Mouse (Mus musculus) intestine, postnatal 0 days (tissue): ENCODE data around the gene Adam1b. TPM values are rescaled to one million over a fixed set of nuclear protein-coding genes. Genes with fewer than 3 reads are reported as not detected.
"Not testable (repeated sequence)": the region's sequence is repeated elsewhere in the genome, so short reads cannot be mapped to it uniquely, and the experiment has no call there.

ENCODE experiments used
- ATAC-seq: fragments of 200-750 bp; cut with Nextera tagmentation; 2 replicates; pipeline ENCODE4 v1.8.0; 2017; ENCODE audit warnings: mild to moderate bottlenecking, moderate TSS enrichment, moderate library complexity
- H3K27ac ChIP-seq: fragments of 300-500 bp; sonication (generic); 2 replicates; pipeline ENCODE4 v1.5.1; 2014; ENCODE audit warnings: mild to moderate bottlenecking, low read depth, low read length, moderate library complexity
- H3K27me3 ChIP-seq: fragments of 300-500 bp; sonication (generic); replicated peaks from 2 replicates; pipeline ENCODE4 v1.6.1; 2014; ENCODE audit warnings: low read length, mixed read lengths; ENCODE audit not compliant: control insufficient read depth, insufficient read depth
- H3K36me3 ChIP-seq: fragments of 300-500 bp; sonication (generic); 2 replicates; pipeline ENCODE4 v1.6.1; 2014; ENCODE audit warnings: mild to moderate bottlenecking, moderate library complexity; ENCODE audit not compliant: control insufficient read depth, insufficient read depth
- H3K4me1 ChIP-seq: fragments of 300-500 bp; sonication (generic); replicated peaks from 2 replicates; pipeline ENCODE4 v1.6.1; 2014; ENCODE audit warnings: antibody characterized with exemption, low read length, mixed read lengths; ENCODE audit not compliant: control insufficient read depth, insufficient read depth
- H3K4me2 ChIP-seq: fragments of 300-500 bp; sonication (generic); replicated peaks from 2 replicates; pipeline ENCODE4 v1.6.1; 2014; ENCODE audit warnings: low read depth, mild to moderate bottlenecking, moderate library complexity
- H3K4me3 ChIP-seq: fragments of 300-500 bp; sonication (generic); 2 replicates; pipeline ENCODE4 v1.5.1; 2014; ENCODE audit warnings: low read depth, low read length
- H3K9ac ChIP-seq: fragments of 300-500 bp; sonication (generic); 2 replicates; pipeline ENCODE4 v1.6.1; 2014; ENCODE audit warnings: mild to moderate bottlenecking, low read depth, low read length
- H3K9me3 ChIP-seq: fragments of 300-500 bp; sonication (generic); 2 replicates; pipeline ENCODE4 v1.6.1; 2016; ENCODE audit warnings: mixed run types; ENCODE audit not compliant: control insufficient read depth
- CTCF ChIP-seq: sonication (generic); IDR thresholded peaks from 2 replicates; pipeline ENCODE4 v1.5.1; 2016; ENCODE audit warnings: low read depth, mild to moderate bottlenecking, control low read depth, antibody characterized with exemption, moderate library complexity
- WGBS: fragments of 180-500 bp; shearing (Covaris S2); extraction: QIAGEN DNeasy Blood & Tissue Kit; methylation state at CpG from one replicate; pipeline ENCODE4 v1.1.7; 2014; 5-methylcytosine and 5-hydroxymethylcytosine counted together
- polyA plus RNA-seq: library from polyadenylated mRNA; unstranded; fragments of >200 nt; fragmentation: Nextera tagmentation; extraction: Ambion mirVana; gene quantifications from 2 replicates; pipeline ENCODE4 v1.2.1, GENCODE M21; 2015

The Adam1b gene
- polyA plus RNA-seq, 1 experiment from 2014 or later: 0.04 TPM

GRCm38 (mm10) chr5:121506846-121507245, 3.6 kb upstream of the Adam1b start:
- 64% methylated on average over 1 of the region's 1 CpGs for WGBS
- H3K4me2 ChIP-seq: no peak overlapping the region
- no peak for ATAC-seq
- no peaks in the 10 kb centered on the region for H3K4me1 ChIP-seq
- H3K9ac ChIP-seq: no peak overlapping the region
- H3K9me3 ChIP-seq: no peaks in the 10 kb centered on the region
- TF ChIP-seq CTCF: no peak
- H3K27me3 ChIP-seq: no peaks in the 10 kb centered on the region
- no peak overlapping the region for H3K4me3 ChIP-seq
- no peak overlapping the region for H3K27ac ChIP-seq
- H3K36me3 ChIP-seq: no peaks in the 10 kb centered on the region

- H3K36me3 ChIP-seq, ATAC-seq, H3K4me1 ChIP-seq, H3K27me3 ChIP-seq, H3K9ac ChIP-seq, H3K9me3 ChIP-seq, H3K4me2 ChIP-seq, H3K4me3 ChIP-seq, H3K27ac ChIP-seq: not testable (repeated sequence)
- 75% methylated on average over 11 of the region's 17 CpGs for WGBS
Observed at GRCm38 (mm10) chr5:121501424-121501996, 1.7 kb downstream of the Adam1b start.

- Histone ChIP-seq H3K9ac (no peak overlapping the region), H3K27me3 (no peaks in the 10 kb centered on the region), H3K4me1 (no peaks in the 10 kb centered on the region), H3K4me2 (no peak overlapping the region), H3K9me3 (no peaks in the 10 kb centered on the region), H3K36me3 (no peaks in the 10 kb centered on the region), H3K4me3 (no peak overlapping the region), H3K27ac (no peak overlapping the region)
- no peak for ATAC-seq
- WGBS: 49% methylated on average over 7 of the region's 7 CpGs
- TF ChIP-seq CTCF: no peak
Observed at GRCm38 (mm10) chr5:121500719-121501118, 2.5 kb downstream of the Adam1b start.

- WGBS: 74% methylated on average over 8 of the region's 8 CpGs
- no peaks in the 10 kb centered on the region for H3K36me3 ChIP-seq
- no peak overlapping the region for H3K9ac ChIP-seq
- no peaks in the 10 kb centered on the region for H3K27me3 ChIP-seq
- no peaks in the 10 kb centered on the region for H3K9me3 ChIP-seq
- no peak overlapping the region for H3K4me2 ChIP-seq
- no peaks in the 10 kb centered on the region for H3K4me1 ChIP-seq
- H3K27ac ChIP-seq: no peak overlapping the region
- H3K4me3 ChIP-seq: no peak overlapping the region
- TF ChIP-seq CTCF: no peak
- no peak for ATAC-seq
Observed at GRCm38 (mm10) chr5:121493305-121493704, 9.9 kb downstream of the Adam1b start.

- H3K36me3 ChIP-seq: no peaks in the 10 kb centered on the region
- no peaks in the 10 kb centered on the region for H3K27me3 ChIP-seq
- TF ChIP-seq CTCF: no peak
- 47% methylated on average over 5 of the region's 5 CpGs for WGBS
- no peak overlapping the region for H3K9ac ChIP-seq
- ATAC-seq: no peak
- no peaks in the 10 kb centered on the region for H3K9me3 ChIP-seq
- no peak overlapping the region for H3K4me2 ChIP-seq
- H3K27ac ChIP-seq: no peak overlapping the region
- H3K4me3 ChIP-seq: no peak overlapping the region
- no peaks in the 10 kb centered on the region for H3K4me1 ChIP-seq
Observed at GRCm38 (mm10) chr5:121484801-121485200, 18.4 kb downstream of the Adam1b start.

- ATAC-seq: peak; percentile 36; the same call in 1 of the 2 replicates
- H3K4me3 ChIP-seq: no peak overlapping the region
- no peaks in the 10 kb centered on the region for H3K4me1 ChIP-seq
Observed at GRCm38 (mm10) chr5:121477680-121478079, 25.6 kb downstream of the Adam1b start.

GRCm38 (mm10) chr5:121476040-121476439, 27.2 kb downstream of the Adam1b start:
- no peaks in the 10 kb centered on the region for H3K36me3 ChIP-seq
- no peak overlapping the region for H3K4me3 ChIP-seq
- no peak for TF ChIP-seq CTCF
- 0 out of 2 replicates have a peak, but pooled peaks have one; percentile 31 for ATAC-seq
- WGBS: 34% methylated on average over 1 of the region's 1 CpGs
- H3K9me3 ChIP-seq: no peaks in the 10 kb centered on the region
- H3K27ac ChIP-seq: no peak overlapping the region
- H3K4me2 ChIP-seq: no peak overlapping the region
- no peak overlapping the region for H3K9ac ChIP-seq
- H3K27me3 ChIP-seq: no peaks in the 10 kb centered on the region
- H3K4me1 ChIP-seq: no peaks in the 10 kb centered on the region

More at GRCm38 (mm10) chr5:121477680-121478079, 25.6 kb downstream of the Adam1b start:
- Histone ChIP-seq H3K27me3 (no peaks in the 10 kb centered on the region), H3K9me3 (no peaks in the 10 kb centered on the region), H3K9ac (no peak overlapping the region), H3K36me3 (no peaks in the 10 kb centered on the region), H3K27ac (no peak overlapping the region), H3K4me2 (no peak overlapping the region)
- peak; percentile 88 for TF ChIP-seq CTCF
- 21% methylated on average over 3 of the region's 3 CpGs for WGBS
